Mouse (Mus musculus) lung, postnatal 25 days (tissue): ENCODE results near the gene Tmod1.

Source experiments
- DNase-seq: peaks from one replicate; pipeline ENCODE4 v3.0.0; 2022; ENCODE audit warnings: low spot score

Tmod1 gene

DNA sequence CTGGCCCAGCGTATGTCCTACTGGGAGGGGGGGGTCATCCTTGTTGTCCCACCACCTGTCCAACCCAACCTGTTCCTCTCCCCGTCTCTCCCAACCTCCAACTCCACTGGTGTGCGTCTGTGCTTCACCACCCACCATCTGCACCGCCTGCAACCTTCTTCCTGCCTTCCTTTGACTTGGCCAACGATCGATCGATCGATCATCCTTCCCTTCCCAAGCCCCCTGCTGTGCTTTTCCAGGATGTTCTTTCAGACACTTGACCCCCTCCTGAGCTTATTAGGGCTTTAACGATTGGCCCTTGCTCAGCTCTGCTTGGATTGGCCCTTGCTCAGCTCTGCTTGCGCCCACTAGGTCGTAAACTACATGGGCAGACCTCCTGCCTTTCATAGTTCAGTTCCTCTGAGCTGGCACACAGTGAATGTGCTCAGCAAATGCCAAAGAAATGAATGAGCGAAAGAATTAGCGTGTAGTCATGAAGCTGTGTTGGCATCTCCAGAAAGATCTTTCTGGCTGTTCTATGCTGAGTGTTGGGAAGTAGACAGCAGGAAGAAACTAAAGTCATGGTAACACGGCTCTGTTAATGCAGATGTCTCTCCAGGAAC is 50.9 kb downstream of the Tmod1 start:
- no peak for DNase-seq

- DNase-seq: no peak
Observed at GRCm38 (mm10) chr4:46092429-46093076, 53.8 kb downstream of the Tmod1 start.

GRCm38 (mm10) chr4:46094916-46095825 is 56.4 kb downstream of the Tmod1 start:
- no peak for DNase-seq

GRCm38 (mm10) chr4:46095826-46096159 is 57.1 kb downstream of the Tmod1 start:
- no peak for DNase-seq

- DNase-seq: no peak
Observed at GRCm38 (mm10) chr4:46096546-46096945, 57.8 kb downstream of the Tmod1 start.

DNA sequence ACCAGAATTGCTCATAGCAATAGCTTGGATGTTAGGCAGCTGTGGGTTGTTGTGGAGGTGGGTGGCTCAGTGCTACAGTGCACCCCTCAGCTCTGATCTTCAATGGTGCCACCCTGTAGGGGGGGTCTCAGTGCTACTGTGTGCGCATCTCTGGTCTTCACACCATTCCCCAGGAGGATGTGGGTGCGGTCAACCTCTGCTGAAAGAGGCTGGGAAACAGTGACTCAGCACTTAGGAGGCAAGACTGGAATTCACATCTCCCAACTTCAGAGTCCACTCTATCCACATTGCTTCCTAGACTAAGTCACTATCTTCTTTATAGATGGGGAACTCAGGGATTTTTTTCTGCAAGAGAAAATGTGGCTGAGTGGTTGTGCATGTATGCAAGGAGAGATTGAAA is 58.9 kb downstream of the Tmod1 start:
- DNase-seq: no peak

DNA sequence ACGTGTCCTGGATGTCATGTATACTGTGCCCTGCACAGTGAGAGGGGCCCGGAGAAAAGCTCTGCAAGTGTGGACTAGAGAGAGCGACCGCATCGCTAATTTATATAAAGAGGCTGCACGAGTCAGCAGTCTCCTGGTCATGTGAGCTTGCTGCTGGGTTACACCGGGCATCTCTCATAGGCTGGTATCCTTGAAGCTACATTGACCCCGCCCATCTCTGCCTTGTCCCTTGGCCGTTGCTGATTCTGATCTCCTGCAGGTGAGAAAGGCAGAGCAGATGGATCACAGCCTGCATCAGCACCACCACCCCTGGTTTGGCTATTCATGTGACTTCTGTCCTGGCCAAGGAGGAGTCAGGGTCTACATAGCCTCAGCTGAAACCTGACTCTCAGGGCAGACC is 60.4 kb downstream of the Tmod1 start:
- DNase-seq: no peak

- no peak for DNase-seq
Observed at GRCm38 (mm10) chr4:46100539-46100938, 61.8 kb downstream of the Tmod1 start.

GRCm38 (mm10) chr4:46101211-46101711 is 62.5 kb downstream of the Tmod1 start:
- no peak for DNase-seq

DNA sequence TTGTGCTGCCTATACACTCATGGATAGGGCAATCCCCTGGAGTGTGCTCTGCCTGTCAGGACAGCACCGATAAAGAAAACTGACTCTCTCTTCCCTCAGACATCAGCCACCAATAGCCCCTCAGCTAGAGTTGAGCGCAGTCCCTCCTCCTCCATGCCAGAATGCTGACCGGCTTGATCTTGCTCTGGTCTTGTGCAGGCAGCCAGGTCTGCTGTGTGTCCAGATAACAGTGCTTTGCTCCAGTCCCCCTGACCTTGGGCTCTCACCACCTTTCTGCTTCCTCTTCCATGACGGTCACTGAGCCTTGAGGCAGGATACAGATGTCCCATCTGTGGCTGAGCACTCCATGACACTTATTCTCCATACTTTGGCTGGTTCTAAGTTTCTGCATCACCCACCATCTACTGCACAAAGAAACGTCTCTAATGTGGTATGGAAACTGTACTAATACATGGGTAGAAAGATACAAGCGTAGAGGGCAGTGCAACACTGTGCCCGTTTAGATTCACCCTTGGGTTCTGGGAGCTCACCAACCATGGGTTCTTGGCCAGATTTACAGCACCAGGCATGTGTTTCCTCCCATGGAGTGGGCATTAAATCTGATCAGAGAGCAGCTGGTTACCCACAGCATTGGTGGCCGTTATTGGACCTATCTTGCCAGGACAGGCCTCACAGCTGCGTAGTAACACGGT is 63.5 kb downstream of the Tmod1 start:
- DNase-seq: no peak

DNA sequence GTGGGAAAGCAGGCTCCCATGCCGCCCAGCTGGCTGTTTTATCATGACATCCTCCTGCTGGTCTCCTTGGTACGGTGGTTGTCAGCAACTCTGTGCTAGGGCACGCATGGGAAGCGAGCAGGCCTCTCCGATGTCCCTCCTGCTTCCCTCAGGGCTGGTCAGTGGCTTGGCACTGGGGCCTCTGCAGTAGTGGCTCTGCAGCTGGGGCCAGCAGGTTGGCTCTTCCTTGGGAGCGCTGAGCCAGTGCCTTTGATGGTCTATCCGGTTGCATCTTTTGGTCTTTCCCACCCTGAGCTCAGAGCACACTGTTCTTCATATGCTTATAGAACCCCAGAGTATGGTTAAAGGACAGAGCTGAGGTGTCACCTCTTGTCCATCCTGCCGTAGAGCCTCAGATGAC is 71.3 kb downstream of the Tmod1 start:
- no peak for DNase-seq

DNA sequence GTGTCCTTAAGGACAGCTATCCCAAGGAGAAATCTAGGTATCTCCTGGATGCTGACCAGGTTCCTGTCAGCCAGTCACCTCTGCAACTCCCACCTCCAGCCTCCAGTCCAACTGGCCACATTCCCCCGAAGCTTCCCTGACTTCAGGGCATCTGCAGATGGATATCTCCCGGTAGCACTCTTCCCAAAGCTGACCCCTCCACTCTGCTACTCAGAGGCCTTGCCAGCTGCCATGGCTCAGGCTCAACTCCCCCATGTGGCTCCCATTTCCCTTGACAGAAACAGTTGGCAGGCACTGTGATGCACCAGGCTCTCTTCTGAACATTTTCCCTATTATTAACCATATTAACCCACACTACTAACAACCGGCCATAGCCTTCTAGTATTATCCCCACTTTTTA is 72.6 kb downstream of the Tmod1 start:
- DNase-seq: no peak

DNA sequence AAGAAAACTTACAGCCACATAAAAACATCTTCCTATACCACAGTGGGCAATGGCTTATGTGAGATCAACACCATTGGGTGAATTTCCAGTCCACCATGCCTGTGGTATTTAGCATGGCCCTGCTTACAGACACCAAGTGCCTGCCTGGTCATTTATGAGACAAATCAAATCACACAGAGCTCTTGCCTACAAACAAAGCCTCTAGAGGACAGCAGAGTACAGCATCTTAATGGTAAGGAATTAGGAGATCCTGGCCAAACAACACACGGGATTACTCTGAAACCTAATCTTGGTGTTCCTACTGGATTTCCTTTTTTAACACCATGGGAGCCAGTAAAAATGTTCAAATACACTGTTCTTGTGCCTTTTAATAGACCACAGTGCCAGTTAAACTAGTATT is 76.6 kb downstream of the Tmod1 start:
- DNase-seq: no peak

GRCm38 (mm10) chr4:46116544-46117175 is 77.9 kb downstream of the Tmod1 start:
- no peak for DNase-seq

- DNase-seq: no peak
Observed at GRCm38 (mm10) chr4:46117536-46117935, 78.8 kb downstream of the Tmod1 start.

DNA sequence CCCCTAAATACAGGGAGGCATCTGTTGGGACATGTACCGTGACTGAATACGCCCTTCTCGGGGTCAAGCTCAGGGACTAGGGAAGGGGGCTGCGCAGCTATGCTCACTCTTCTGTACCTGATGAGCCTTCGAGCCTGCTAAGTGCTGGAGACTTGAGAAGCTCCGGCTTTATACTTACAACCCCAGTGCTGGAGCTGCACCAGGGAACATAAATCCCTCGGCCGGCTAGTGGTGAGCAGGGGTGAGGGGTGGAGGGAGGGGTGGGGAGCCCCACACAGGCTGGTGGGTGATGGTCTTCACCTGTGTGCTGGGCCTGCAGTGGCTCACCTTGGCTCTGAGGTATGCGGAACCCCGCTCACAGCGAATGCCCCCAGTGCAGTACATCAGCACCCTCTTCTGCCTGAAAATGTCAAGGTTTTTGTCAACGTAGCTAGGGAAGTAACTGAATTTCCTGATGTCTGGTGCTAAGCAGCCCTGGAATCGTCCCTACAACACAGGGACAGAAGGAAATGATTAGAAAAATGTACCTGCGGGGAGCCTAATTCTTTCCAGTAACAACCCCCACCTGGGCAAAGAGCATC is 80.9 kb downstream of the Tmod1 start:
- DNase-seq: no peak

DNA sequence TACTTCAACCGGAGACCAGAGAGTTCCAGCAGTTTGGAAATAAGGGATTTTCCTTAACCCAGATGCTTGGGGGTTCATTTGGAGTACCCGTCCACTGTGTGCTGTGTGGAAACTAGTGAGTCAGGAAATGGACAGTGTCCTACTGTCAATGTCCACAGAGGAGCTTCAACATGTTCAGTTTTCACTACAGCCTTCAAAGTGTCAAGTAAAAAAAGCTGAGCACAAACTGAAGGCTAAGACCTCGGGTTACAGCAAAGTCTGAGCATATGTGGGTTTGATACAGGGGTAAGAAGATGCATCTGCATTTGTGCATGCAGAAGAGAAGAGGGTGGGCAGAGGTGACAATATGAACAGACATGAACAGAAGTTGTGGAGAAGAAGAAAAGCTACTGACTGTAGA is 82.0 kb downstream of the Tmod1 start:
- no peak for DNase-seq

DNA sequence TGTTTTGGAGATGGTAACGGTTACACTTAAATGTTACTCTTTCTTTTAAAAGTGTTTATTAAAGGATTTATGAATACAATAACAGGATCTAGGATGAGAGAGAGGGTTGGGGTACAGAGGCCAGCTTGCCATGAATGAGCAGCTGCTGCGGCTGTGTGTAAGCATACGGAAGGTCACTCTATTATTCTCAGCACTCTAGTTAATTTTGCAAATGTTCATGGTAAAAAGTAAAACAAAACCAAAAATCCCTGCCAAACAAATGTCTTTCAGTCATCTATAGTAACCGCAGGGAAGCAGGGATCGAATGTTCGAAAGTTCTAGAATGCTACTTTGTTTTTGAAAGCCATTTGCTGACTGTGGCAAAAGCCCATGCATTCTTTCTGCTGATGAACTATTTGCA is 84.6 kb downstream of the Tmod1 start:
- DNase-seq: no peak

GRCm38 (mm10) chr4:46126541-46126940 is 87.8 kb downstream of the Tmod1 start:
- DNase-seq: peak; percentile 63

GRCm38 (mm10) chr4:46129311-46130004 is 90.7 kb downstream of the Tmod1 start:
- no peak for DNase-seq

GRCm38 (mm10) chr4:46130221-46130620 is 91.5 kb downstream of the Tmod1 start:
- peak; percentile 36 for DNase-seq
